Mouse (Mus musculus): ENCODE measurements around the gene Cntn1.

GRCm38 (mm10) chr15:92280966-92281365, 230.0 kb downstream of the Cntn1 start:
- TF ChIP-seq POLR2A (IDR thresholded peaks at IDR 0.05; ENCODE audit: insufficient read depth, low read length) (no peak), CTCF (IDR thresholded peaks at IDR 0.05; ENCODE audit: low read depth, low read length) (no peak), EP300 (IDR thresholded peaks at IDR 0.05; ENCODE audit: insufficient read depth, low read depth, low read length) (no peak)
